Mouse (Mus musculus) liver, embryonic 18 days (tissue): ENCODE measurements around the gene Nubpl. TPM values are rescaled to one million over a fixed set of nuclear protein-coding genes. Genes with fewer than 3 reads are reported as not detected.

Experiments used
- polyA plus RNA-seq: library from polyadenylated mRNA; depleted of rRNA; stranded (reverse); fragments of >200 nt; gene quantifications from 2 replicates; pipeline ENCODE4 v1.2.3, GENCODE M21; 2012; rRNA removed

Nubpl gene
- 2.8 and 2.9 TPM in 2 replicates for polyA plus RNA-seq

DNA sequence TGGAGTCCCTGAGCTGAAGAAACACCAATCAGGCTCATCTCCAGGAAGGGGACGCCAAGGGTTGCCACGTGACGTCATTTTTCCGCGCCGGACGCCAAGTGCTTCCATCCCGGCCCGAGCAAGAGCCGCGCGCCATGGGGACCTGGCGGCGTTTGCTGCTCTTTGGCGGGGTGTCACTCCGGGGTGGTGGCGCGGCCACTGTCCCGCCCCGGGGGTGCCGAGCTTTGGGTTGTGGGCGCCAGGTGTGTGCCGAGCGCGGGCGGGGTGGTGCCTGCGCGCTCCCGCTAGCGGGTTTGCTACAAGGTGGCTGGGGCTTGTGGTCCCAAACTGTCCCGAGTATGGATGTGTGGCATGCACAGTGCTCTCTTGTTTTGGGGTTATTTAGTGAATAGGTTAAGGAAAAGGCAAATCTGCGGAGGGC, at the start of gene Nubpl:
Nubpl (plus strand) TSS at position 88 of the 421 bp plus-strand sequence.

Other genes with a start within 250 kb of the Nubpl start
- 5.8 TPM in 2 replicates for gene Heatr5a, start 126.4 kb upstream of the Nubpl start, polyA plus RNA-seq
- gene Dtd2, start 91.2 kb upstream of the Nubpl start, polyA plus RNA-seq, result 11.5 and 12.8 TPM in 2 replicates
- gene Gpr33, start 69.7 kb upstream of the Nubpl start, polyA plus RNA-seq, result 0.02 TPM in 1 of 2 replicates, not detected in the other